Mouse (Mus musculus) ES-Bruce4 (cell line): ENCODE measurements around the gene Adamts18. TPM values are rescaled to one million over a fixed set of nuclear protein-coding genes. Genes with fewer than 3 reads are reported as not detected.

Experiments used
- H3K27ac ChIP-seq: 2 replicates; pipeline ENCODE4 v1.5.1; 2012; ENCODE audit warnings: low read length, inconsistent platforms; ENCODE audit not compliant: insufficient read depth
- H3K27me3 ChIP-seq: 2 replicates; pipeline ENCODE4 v1.6.1; 2012; ENCODE audit warnings: mild to moderate bottlenecking, low read length, inconsistent platforms; ENCODE audit not compliant: control insufficient read depth, poor library complexity, insufficient read depth, severe bottlenecking
- H3K36me3 ChIP-seq: 2 replicates; pipeline ENCODE4 v1.6.1; 2012; ENCODE audit warnings: inconsistent platforms, mild to moderate bottlenecking, low read length, moderate library complexity; ENCODE audit not compliant: control insufficient read depth, poor library complexity, insufficient read depth, severe bottlenecking
- H3K4me1 ChIP-seq: one replicate; pipeline ENCODE4 v1.8.1; 2011; ENCODE audit warnings: low read length; ENCODE audit not compliant: control insufficient read depth, insufficient read depth
- H3K4me3 ChIP-seq: 2 replicates; pipeline ENCODE4 v1.5.1; 2011; ENCODE audit warnings: low read depth, mild to moderate bottlenecking, low read length
- H3K9ac ChIP-seq: 2 replicates; pipeline ENCODE4 v1.6.1; 2012; ENCODE audit warnings: low read depth, mild to moderate bottlenecking, inconsistent platforms; ENCODE audit not compliant: poor library complexity, severe bottlenecking
- H3K9me3 ChIP-seq: replicated peaks from 2 replicates; pipeline ENCODE4 v1.6.1; 2012; ENCODE audit warnings: mild to moderate bottlenecking, low read length, inconsistent platforms; ENCODE audit not compliant: control insufficient read depth, poor library complexity, insufficient read depth, severe bottlenecking
- CTCF ChIP-seq: IDR thresholded peaks from one replicate; pipeline ENCODE4 v1.8.1; 2011; ENCODE audit warnings: low read depth, low read length
- EP300 ChIP-seq: IDR thresholded peaks from 2 replicates; pipeline ENCODE4 v1.6.1; 2011; ENCODE audit warnings: low read depth, low read length; ENCODE audit not compliant: insufficient read depth
- POLR2A ChIP-seq: IDR thresholded peaks from one replicate; pipeline ENCODE4 v1.8.1; 2011; ENCODE audit warnings: low read length; ENCODE audit not compliant: insufficient read depth
- polyA plus RNA-seq: library from polyadenylated mRNA; stranded (reverse); fragments of >200 nt; gene quantifications from 2 replicates; pipeline ENCODE4 v1.2.4, GENCODE M21; 2011; ENCODE audit warnings: low read depth; ENCODE audit not compliant: missing spikeins, insufficient read depth, insufficient read length

Adamts18 gene
- polyA plus RNA-seq, 1 experiment: 0.21 TPM

GRCm38 (mm10) chr8:113882558-113882957 lies 34.0 kb upstream of the Adamts18 start:
- no peak overlapping the region for H3K4me3 ChIP-seq
- H3K27ac ChIP-seq: no peak overlapping the region
- no peaks in the 10 kb centered on the region for H3K4me1 ChIP-seq
- H3K9me3 ChIP-seq: peaks cover 9% of the 10 kb centered on the region; the same call in 1 of the 2 replicates
- no peak overlapping the region for H3K9ac ChIP-seq
- no peaks in the 10 kb centered on the region for H3K36me3 ChIP-seq
- H3K27me3 ChIP-seq: peaks cover 6% of the 10 kb centered on the region
- TF ChIP-seq EP300 (no peak), POLR2A (no peak), CTCF (no peak)

GRCm38 (mm10) chr8:113878411-113879006 lies 30.0 kb upstream of the Adamts18 start:
- no peaks in the 10 kb centered on the region for H3K36me3 ChIP-seq
- H3K9ac ChIP-seq: no peak overlapping the region
- peaks cover 3% of the 10 kb centered on the region for H3K27me3 ChIP-seq
- no peak overlapping the region for H3K4me3 ChIP-seq
- H3K4me1 ChIP-seq: no peaks in the 10 kb centered on the region
- TF ChIP-seq EP300: no peak
- TF ChIP-seq POLR2A: no peak
- TF ChIP-seq CTCF: no peak
- H3K27ac ChIP-seq: no peak overlapping the region
- H3K9me3 ChIP-seq: no peaks in the 10 kb centered on the region

- no peak for TF ChIP-seq POLR2A
- TF ChIP-seq EP300: no peak
- TF ChIP-seq CTCF: no peak
- Histone ChIP-seq H3K9me3 (peaks cover 2% of the 10 kb centered on the region; the same call in 1 of the 2 replicates), H3K4me1 (no peaks in the 10 kb centered on the region), H3K9ac (no peak overlapping the region), H3K27me3 (peaks cover 1% of the 10 kb centered on the region), H3K27ac (no peak overlapping the region), H3K4me3 (no peak overlapping the region), H3K36me3 (no peaks in the 10 kb centered on the region)
Measured at GRCm38 (mm10) chr8:113873446-113874120, 25.0 kb upstream of the Adamts18 start.

GRCm38 (mm10) chr8:113872436-113872835 lies 23.9 kb upstream of the Adamts18 start:
- no peak for TF ChIP-seq EP300
- no peak for TF ChIP-seq CTCF
- TF ChIP-seq POLR2A: no peak
- no peak overlapping the region for H3K27ac ChIP-seq
- no peak overlapping the region for H3K9ac ChIP-seq
- no peaks in the 10 kb centered on the region for H3K4me1 ChIP-seq
- H3K27me3 ChIP-seq: peaks cover 1% of the 10 kb centered on the region
- H3K9me3 ChIP-seq: peaks cover 2% of the 10 kb centered on the region; the same call in 1 of the 2 replicates
- H3K4me3 ChIP-seq: no peak overlapping the region
- no peaks in the 10 kb centered on the region for H3K36me3 ChIP-seq

- H3K9me3 ChIP-seq: peaks cover 15% of the 10 kb centered on the region
- H3K4me1 ChIP-seq: no peaks in the 10 kb centered on the region
- H3K4me3 ChIP-seq: no peak overlapping the region
- no peak overlapping the region for H3K27ac ChIP-seq
- no peak overlapping the region for H3K9ac ChIP-seq
- TF ChIP-seq POLR2A: no peak
- no peak for TF ChIP-seq EP300
- no peak for TF ChIP-seq CTCF
- peaks cover 3% of the 10 kb centered on the region; the same call in 1 of the 2 replicates for H3K27me3 ChIP-seq
- no peaks in the 10 kb centered on the region for H3K36me3 ChIP-seq
Measured at GRCm38 (mm10) chr8:113866530-113866929, 18.0 kb upstream of the Adamts18 start.

GRCm38 (mm10) chr8:113865326-113866093 lies 17.0 kb upstream of the Adamts18 start:
- Histone ChIP-seq H3K4me3 (no peak overlapping the region), H3K27me3 (peaks cover 3% of the 10 kb centered on the region; the same call in 1 of the 2 replicates), H3K27ac (no peak overlapping the region), H3K36me3 (no peaks in the 10 kb centered on the region), H3K9ac (no peak overlapping the region), H3K9me3 (peaks cover 14% of the 10 kb centered on the region), H3K4me1 (no peaks in the 10 kb centered on the region)
- TF ChIP-seq EP300: no peak
- no peak for TF ChIP-seq CTCF
- no peak for TF ChIP-seq POLR2A
